Mouse (Mus musculus) intestine, embryonic 14.5 days (tissue): ENCODE data around the gene Il27. TPM values are rescaled to one million over a fixed set of nuclear protein-coding genes. Genes with fewer than 3 reads are reported as not detected.

Experiments
- ATAC-seq: fragments of 200-750 bp; cut with Nextera tagmentation; replicated peaks from 2 replicates; pipeline ENCODE4 v1.8.0; 2017; ENCODE audit warnings: low read depth, moderate number of reproducible peaks, moderate TSS enrichment, moderate library complexity; ENCODE audit not compliant: low FRiP score, low TSS enrichment
- DNase-seq: peaks from one replicate; pipeline ENCODE4 v3.0.0-alpha.2; 2018; ENCODE audit warnings: low spot score
- H3K27ac ChIP-seq: fragments of 300-500 bp; sonication (generic); 2 replicates; pipeline ENCODE4 v1.5.1; 2014; ENCODE audit warnings: low read depth, mild to moderate bottlenecking, control low read depth
- H3K27me3 ChIP-seq: fragments of 300-500 bp; sonication (generic); replicated peaks from 2 replicates; pipeline ENCODE4 v1.6.1; 2014; ENCODE audit warnings: low read length, control low read depth; ENCODE audit not compliant: control insufficient read depth, insufficient read depth
- H3K36me3 ChIP-seq: fragments of 300-500 bp; sonication (generic); 2 replicates; pipeline ENCODE4 v1.6.1; 2014; ENCODE audit warnings: low read length, control low read depth; ENCODE audit not compliant: control insufficient read depth, insufficient read depth
- H3K4me1 ChIP-seq: fragments of 300-500 bp; sonication (generic); replicated peaks from 2 replicates; pipeline ENCODE4 v1.6.1; 2014; ENCODE audit warnings: low read length, control low read depth, mixed read lengths; ENCODE audit not compliant: control insufficient read depth, insufficient read depth
- H3K4me2 ChIP-seq: fragments of 300-500 bp; sonication (generic); 2 replicates; pipeline ENCODE4 v1.6.1; 2014; ENCODE audit warnings: low read length
- H3K4me3 ChIP-seq: fragments of 300-500 bp; sonication (generic); 2 replicates; pipeline ENCODE4 v1.5.1; 2014; ENCODE audit warnings: low read depth, low read length, control low read depth, mixed read lengths
- H3K9ac ChIP-seq: fragments of 300-500 bp; sonication (generic); 2 replicates; pipeline ENCODE4 v1.6.1; 2014; ENCODE audit warnings: mild to moderate bottlenecking, low read length
- H3K9me3 ChIP-seq: fragments of 300-500 bp; sonication (generic); 2 replicates; pipeline ENCODE4 v1.6.1; 2016; ENCODE audit warnings: low read length, control low read depth; ENCODE audit not compliant: control insufficient read depth
- WGBS: fragments of 180-500 bp; shearing (Covaris S2); extraction: QIAGEN DNeasy Blood & Tissue Kit; methylation state at CpG from one replicate; pipeline ENCODE4 v1.1.7; 2014; 5-methylcytosine and 5-hydroxymethylcytosine counted together
- polyA plus RNA-seq: library from polyadenylated mRNA; unstranded; fragments of >200 nt; fragmentation: Nextera tagmentation; extraction: Ambion mirVana; gene quantifications from 2 replicates; pipeline ENCODE4 v1.2.1, GENCODE M21; 2014

Il27 gene
- polyA plus RNA-seq, 1 experiment from 2014 or later, result not detected

GRCm38 (mm10) chr7:126579172-126579571, 15.6 kb downstream of the Il27 start:
- peak; percentile 74 for DNase-seq
- Histone ChIP-seq H3K36me3 (peaks cover 20% of the 10 kb centered on the region), H3K27me3 (no peaks in the 10 kb centered on the region), H3K9me3 (no peaks in the 10 kb centered on the region), H3K27ac (no peak overlapping the region), H3K4me3 (no peak overlapping the region), H3K9ac (no peak overlapping the region), H3K4me2 (no peak overlapping the region), H3K4me1 (peaks cover 3% of the 10 kb centered on the region; the same call in 1 of the 2 replicates)
- WGBS, result 62% methylated on average over 8 of the region's 8 CpGs
- no peak for ATAC-seq

- no peak overlapping the region for H3K9ac ChIP-seq
- ATAC-seq (no peak), DNase-seq (peak; percentile 72)
- H3K4me1 ChIP-seq, result no peaks in the 10 kb centered on the region
- WGBS, result 61% methylated on average over 8 of the region's 8 CpGs
- H3K27me3 ChIP-seq, result no peaks in the 10 kb centered on the region
- H3K4me2 ChIP-seq, result no peak overlapping the region
- no peak overlapping the region for H3K27ac ChIP-seq
- H3K4me3 ChIP-seq, result no peak overlapping the region
- no peaks in the 10 kb centered on the region for H3K9me3 ChIP-seq
- H3K36me3 ChIP-seq, result peaks cover 35% of the 10 kb centered on the region
Measured at GRCm38 (mm10) chr7:126576946-126577345, 17.8 kb downstream of the Il27 start.

GRCm38 (mm10) chr7:126566094-126566765, 28.5 kb downstream of the Il27 start, which contains the start of gene Eif3c:
Gene Eif3c, minus strand, starts transcription at chr7:126566411.
- WGBS, result under 1% methylated on average over 46 of the region's 46 CpGs
- Histone ChIP-seq H3K36me3 (peaks cover 38% of the 10 kb centered on the region), H3K4me3 (peak within 1 kb of the TSS; percentile 90), H3K4me2 (peak within 1 kb of the TSS; percentile 76), H3K27ac (peak within 1 kb of the TSS; percentile 76), H3K9ac (peak within 1 kb of the TSS; percentile 89), H3K9me3 (no peaks in the 10 kb centered on the region), H3K27me3 (no peaks in the 10 kb centered on the region), H3K4me1 (peaks cover 5% of the 10 kb centered on the region; the same call in 1 of the 2 replicates)
- DNase-seq, result peak; percentile 92
- peak; percentile 91 for ATAC-seq

- H3K27me3 ChIP-seq, result no peaks in the 10 kb centered on the region
- 0% methylated on average over 21 of the region's 28 CpGs for WGBS
- DNase-seq (no peak), ATAC-seq (0 out of 2 replicates have a peak, but pooled peaks have one; percentile 21)
- H3K4me3 ChIP-seq, result peak overlapping the region; percentile 90
- peaks cover 5% of the 10 kb centered on the region; the same call in 1 of the 2 replicates for H3K4me1 ChIP-seq
- H3K9me3 ChIP-seq, result no peaks in the 10 kb centered on the region
- H3K4me2 ChIP-seq, result peak overlapping the region; percentile 76
- H3K9ac ChIP-seq, result peak overlapping the region; percentile 89
- H3K27ac ChIP-seq, result peak overlapping the region; percentile 76
- peaks cover 43% of the 10 kb centered on the region for H3K36me3 ChIP-seq
Measured at GRCm38 (mm10) chr7:126565693-126566092, 29.0 kb downstream of the Il27 start.

- over 99% methylated on average over 5 of the region's 5 CpGs for WGBS
- Histone ChIP-seq H3K36me3 (peaks cover 98% of the 10 kb centered on the region), H3K4me2 (no peak overlapping the region), H3K4me3 (no peak overlapping the region), H3K27me3 (no peaks in the 10 kb centered on the region), H3K4me1 (no peaks in the 10 kb centered on the region), H3K9ac (no peak overlapping the region), H3K27ac (no peak overlapping the region), H3K9me3 (no peaks in the 10 kb centered on the region)
- DNase-seq (no peak), ATAC-seq (no peak)
Measured at GRCm38 (mm10) chr7:126556635-126557034, 38.1 kb downstream of the Il27 start.

- Histone ChIP-seq H3K36me3 (peaks cover 98% of the 10 kb centered on the region), H3K27me3 (no peaks in the 10 kb centered on the region), H3K9ac (no peak overlapping the region), H3K27ac (no peak overlapping the region), H3K9me3 (no peaks in the 10 kb centered on the region), H3K4me3 (no peak overlapping the region), H3K4me1 (no peaks in the 10 kb centered on the region), H3K4me2 (no peak overlapping the region)
- ATAC-seq (no peak), DNase-seq (no peak)
- 92% methylated on average over 1 of the region's 1 CpGs for WGBS
Measured at GRCm38 (mm10) chr7:126554796-126555195, 39.9 kb downstream of the Il27 start.

GRCm38 (mm10) chr7:126545631-126546030, 49.1 kb downstream of the Il27 start:
- WGBS, result 82% methylated on average over 2 of the region's 2 CpGs
- Histone ChIP-seq H3K27me3 (no peaks in the 10 kb centered on the region), H3K9me3 (no peaks in the 10 kb centered on the region), H3K9ac (no peak overlapping the region), H3K4me2 (no peak overlapping the region), H3K4me1 (no peaks in the 10 kb centered on the region), H3K4me3 (no peak overlapping the region), H3K27ac (no peak overlapping the region), H3K36me3 (peaks cover 67% of the 10 kb centered on the region)
- DNase-seq (no peak), ATAC-seq (no peak)

- no peak overlapping the region for H3K9ac ChIP-seq
- H3K9me3 ChIP-seq, result no peaks in the 10 kb centered on the region
- H3K4me3 ChIP-seq, result no peak overlapping the region
- H3K4me1 ChIP-seq, result no peaks in the 10 kb centered on the region
- no peak overlapping the region for H3K4me2 ChIP-seq
- no peak overlapping the region for H3K27ac ChIP-seq
- 65% methylated on average over 1 of the region's 1 CpGs for WGBS
- DNase-seq (no peak), ATAC-seq (no peak)
- H3K27me3 ChIP-seq, result peaks cover 3% of the 10 kb centered on the region
- H3K36me3 ChIP-seq, result peaks cover 32% of the 10 kb centered on the region
Measured at GRCm38 (mm10) chr7:126541661-126542060, 53.1 kb downstream of the Il27 start.
